Mouse (Mus musculus): ENCODE data around the gene Tbc1d22a.
"Not testable (repeated sequence)": the region's sequence is repeated elsewhere in the genome, so short reads cannot be mapped to it uniquely, and the experiment has no call there.

The Tbc1d22a gene

GRCm38 (mm10) chr15:86181321-86181720, 32.9 kb upstream of the Tbc1d22a start:
- DNase-seq (ENCODE audit: low read depth, low spot score), result not testable (repeated sequence)

DNA sequence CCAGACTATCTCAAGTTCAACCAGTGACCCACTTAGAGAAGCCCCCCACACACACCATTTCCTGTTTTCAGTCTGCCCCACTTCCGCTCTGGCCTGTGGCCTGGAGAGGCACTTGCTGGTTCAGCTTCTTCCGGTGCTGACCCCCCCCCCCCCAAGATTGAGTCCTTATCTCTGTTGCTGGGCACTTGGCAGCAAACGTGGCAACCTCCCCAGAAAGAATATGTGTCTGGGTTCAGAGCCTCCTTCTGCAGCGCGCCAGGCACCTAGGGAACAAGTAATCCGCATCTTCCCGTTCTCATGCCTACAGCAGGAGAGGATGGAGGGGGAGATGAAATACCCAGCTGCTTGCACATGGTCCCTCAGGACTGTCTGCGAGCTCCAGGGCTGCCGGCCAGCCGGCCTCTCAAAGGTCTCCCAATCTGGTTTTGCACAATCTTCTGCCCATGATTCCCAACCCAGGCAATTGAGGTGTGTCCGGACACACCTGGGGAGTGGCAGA, 32.3 kb upstream of the Tbc1d22a start:
- no peak for DNase-seq (ENCODE audit: low read depth, low spot score)

GRCm38 (mm10) chr15:86182646-86183045, 31.6 kb upstream of the Tbc1d22a start:
- no peak for DNase-seq (ENCODE audit: low read depth, low spot score)

DNA sequence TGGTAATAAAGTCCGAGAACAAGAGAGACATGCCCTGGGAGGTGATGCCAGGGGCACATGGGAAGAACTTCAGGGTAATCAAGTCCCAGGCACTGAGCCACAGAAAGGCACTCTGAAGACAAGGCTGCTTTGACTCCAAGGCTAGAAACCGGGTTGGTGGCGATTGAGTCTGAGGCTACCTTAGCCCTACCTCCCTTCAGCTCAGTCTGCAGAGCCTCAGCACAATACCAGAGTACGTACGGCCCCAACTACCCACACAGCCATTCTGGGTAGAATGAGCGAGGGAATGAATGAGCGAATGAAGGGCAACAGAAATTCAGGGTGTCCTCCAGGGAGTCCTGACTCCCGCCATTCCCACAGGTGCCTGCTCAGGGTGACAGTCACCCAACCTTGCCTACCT, 30.8 kb upstream of the Tbc1d22a start:
- no peak for DNase-seq (ENCODE audit: low read depth, low spot score)

GRCm38 (mm10) chr15:86184071-86184470, 30.2 kb upstream of the Tbc1d22a start:
- no peak for DNase-seq (ENCODE audit: low read depth, low spot score)

DNA sequence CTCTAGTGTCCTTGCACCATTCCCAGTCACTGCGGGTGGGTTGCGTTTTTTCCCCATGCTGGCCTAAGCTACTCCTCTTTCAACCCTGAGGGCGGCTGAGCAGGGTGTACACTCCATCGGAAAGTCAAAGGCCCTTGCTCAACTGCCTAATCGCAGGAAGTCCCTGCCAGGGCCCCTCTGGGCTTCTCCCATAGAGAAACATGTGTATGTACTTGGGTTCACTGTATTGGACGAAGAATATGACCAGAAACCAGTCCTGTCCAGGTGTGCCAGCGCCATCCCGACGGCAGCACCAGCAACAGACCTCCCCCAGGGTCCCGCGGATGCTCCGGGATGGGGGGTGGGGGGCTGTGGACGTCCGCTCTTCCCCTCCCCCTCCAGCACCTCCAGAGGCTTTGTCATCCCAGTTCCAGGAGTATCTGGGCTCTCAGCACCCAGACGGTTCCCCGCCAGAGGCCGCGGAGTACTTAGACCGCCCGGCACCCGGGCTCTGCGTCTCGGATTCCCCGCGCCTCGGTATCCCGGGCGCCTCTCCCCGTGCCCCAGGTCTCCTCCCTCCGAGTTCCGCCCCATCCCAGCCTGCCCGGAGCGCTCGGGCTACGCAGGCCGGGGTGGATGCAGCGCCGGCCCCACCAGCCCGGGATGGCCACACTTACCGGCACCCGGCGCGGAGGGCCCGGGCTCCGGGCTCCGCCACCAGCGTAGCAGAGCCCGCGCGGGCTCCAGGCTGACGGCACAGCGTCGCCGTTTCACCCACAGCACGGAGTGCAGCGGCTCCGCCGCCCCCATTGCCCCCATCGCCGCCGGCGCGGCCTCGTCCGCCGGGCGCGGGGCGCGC, 29.2 kb upstream of the Tbc1d22a start:
- peak; percentile 24 for DNase-seq (ENCODE audit: low read depth, low spot score)

GRCm38 (mm10) chr15:86185689-86186569, 28.3 kb upstream of the Tbc1d22a start, which contains the start of gene Cerk:
TSS of gene Cerk (minus strand) at chr15:86186141.
- DNase-seq (ENCODE audit: low read depth, low spot score), result peak; percentile 75

GRCm38 (mm10) chr15:86186686-86187085, 27.6 kb upstream of the Tbc1d22a start:
- no peak for DNase-seq (ENCODE audit: low read depth, low spot score)

DNA sequence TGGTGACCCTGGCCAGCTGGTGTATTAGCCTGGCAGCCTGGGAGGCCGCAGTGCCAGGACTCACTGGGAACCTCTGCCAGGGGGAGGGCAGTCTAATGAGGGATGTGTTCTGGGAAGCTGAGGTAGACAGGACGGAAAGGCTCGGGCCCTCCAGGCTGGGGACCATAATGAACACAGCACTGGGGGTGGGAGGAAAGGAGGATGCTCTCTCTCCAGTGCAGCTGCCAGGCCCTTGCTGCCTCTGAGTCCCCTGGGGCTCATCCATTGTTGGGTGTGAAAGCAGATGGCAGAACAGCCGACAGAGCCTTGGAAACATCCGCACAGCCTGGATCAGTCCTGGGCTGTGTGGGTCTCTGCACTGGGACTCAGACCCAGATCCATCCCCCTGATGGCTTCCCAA, 26.1 kb upstream of the Tbc1d22a start:
- DNase-seq (ENCODE audit: low read depth, low spot score), result no peak

DNA sequence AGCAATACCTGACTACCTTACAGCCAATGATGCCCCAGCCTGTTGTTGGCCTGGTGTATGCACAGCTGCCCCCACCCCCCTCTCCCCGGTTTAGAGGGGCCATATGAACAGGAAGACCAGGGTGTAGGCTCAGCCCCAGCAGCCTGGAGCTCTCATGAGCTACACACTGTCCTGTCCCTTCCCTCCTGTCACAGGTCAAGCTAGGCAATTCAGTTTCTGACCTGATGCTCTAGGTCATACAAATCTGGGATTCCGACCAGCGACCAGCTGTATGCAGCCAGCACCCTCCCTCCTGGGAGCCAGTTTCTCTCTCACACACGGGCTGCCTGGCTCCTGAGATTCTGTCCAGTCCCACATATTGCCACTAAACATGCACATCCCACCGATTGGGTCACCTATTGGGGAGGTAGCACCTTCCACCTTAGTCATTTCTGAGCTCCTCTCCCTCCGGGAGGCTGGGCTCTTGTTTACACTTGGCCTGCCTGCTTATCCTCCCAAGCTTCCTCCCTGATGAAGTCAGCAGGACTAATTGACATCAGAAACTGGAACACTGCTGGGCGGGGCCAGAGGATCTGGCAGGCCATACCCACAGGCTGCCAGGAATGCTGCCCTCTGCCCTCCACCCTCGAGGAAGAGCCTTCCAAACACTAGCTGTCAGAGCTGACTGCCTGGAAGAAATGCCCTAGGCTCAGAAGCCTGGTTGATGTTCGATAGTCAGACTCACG, 25.4 kb upstream of the Tbc1d22a start:
- DNase-seq (ENCODE audit: low read depth, low spot score), result no peak

DNA sequence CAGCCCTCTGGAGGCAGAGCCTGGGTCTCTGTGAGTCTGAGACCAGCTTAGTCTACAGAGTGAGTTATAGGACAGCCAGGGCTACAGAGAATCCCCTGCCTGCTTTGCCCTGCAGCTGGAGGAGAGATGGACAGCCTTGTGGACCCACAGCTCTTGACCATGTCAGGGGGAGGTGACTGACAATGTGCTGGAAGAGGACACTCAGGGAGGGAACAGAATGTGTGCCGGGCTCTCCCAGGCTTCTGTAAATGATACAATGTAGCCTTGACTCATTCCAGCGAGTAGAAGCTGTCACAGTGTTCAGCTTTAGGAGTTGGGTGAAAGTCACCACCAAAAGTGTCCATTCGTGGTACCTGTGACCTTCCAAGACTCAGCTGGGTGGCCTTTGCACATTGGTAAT, 23.9 kb upstream of the Tbc1d22a start:
- DNase-seq (ENCODE audit: low read depth, low spot score), result no peak

DNA sequence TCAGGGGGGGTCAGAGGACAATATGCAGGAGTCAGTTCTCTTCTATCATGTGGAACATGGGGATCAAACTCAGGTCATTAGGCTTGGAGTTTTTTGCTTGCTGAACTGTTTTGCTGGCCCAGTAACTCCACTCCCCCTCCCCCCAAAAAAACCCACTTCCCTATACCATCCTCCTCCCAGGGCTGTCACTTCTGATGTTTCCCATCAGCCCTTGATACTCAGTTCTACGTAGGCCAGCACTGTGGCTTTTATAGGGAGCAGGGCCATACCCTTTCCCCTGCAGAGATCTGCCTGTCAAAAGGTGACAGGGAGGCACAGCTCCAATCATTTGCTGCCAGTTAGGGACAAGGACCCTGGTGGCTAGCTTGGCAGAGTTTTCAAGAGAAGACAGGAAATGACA, 22.8 kb upstream of the Tbc1d22a start:
- DNase-seq (ENCODE audit: low read depth, low spot score), result no peak

- DNase-seq (ENCODE audit: low read depth, low spot score), result no peak
Measured at GRCm38 (mm10) chr15:86191933-86192332, 22.3 kb upstream of the Tbc1d22a start.

DNA sequence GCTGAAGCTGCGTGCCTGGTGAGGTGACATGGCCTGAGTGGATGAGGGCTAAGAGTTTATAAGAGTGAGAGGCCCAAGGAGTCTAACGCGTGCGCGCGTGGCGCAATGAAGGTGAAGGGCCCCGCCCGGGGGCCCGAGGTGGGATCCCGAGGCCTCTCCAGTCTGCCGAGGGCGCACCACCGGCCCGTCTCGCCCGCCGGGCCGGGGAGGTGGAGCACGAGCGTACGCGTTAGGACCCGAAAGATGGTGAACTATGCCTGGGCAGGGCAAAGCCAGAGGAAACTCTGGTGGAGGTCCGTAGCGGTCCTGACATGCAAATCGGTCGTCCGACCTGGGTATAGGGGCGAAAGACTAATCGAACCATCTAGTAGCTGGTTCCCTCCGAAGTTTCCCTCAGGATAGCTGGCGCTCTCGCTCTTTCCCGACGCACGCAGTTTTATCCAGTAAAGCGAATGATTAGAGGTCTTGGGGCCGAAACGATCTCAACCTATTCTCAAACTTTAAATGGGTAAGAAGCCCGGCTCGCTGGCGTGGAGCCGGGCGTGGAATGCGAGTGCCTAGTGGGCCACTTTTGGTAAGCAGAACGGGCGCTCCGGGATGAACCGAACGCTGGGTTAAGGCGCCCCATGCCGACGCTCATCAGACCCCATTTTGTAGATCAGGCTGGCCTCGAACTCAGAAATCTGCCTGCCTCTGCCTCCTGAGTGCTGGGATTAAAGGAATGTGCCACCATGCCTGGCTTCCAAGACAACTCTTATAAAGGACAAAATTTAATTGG, 19.4 kb upstream of the Tbc1d22a start:
- not testable (repeated sequence) for DNase-seq (ENCODE audit: low read depth, low spot score)

DNA sequence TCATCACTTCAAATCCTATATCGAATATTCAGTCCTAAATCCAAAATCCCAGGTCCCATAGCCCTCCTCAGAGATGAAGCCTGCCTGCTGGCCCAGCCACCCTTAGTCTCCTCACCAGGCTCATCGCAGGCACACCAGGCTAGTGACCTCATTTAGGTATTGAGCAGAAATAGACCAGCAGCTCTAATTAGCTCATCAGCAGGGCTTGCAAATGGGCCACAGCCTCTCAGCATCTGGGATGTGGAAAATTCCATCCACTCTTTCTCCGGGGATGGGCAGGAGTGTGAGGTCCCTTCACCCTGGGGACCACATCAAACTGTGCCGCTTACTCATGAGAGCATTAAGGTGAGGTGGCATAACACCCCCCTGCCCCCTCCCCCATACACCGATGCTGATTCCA, 15.2 kb upstream of the Tbc1d22a start:
- no peak for DNase-seq (ENCODE audit: low read depth, low spot score)

DNA sequence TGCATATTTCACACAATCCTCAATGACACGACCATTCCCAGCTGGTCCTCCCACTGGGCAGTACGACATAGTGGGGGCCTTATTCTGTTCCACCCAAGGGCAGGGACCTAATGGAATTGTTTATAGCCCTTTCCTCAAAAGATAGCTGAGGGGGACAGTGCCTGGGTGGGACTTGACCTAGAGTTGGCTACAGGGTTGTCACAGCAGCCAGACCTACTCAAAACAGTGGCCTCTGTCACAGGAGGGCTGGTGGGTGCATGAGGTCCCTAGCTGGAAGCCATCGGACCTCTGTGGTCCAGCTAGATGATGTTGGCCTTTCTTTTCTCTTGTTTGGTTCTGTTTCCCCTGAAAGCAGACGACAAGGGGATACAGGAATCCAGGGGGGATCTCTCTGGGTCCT, 14.8 kb upstream of the Tbc1d22a start:
- DNase-seq (ENCODE audit: low read depth, low spot score), result no peak

DNA sequence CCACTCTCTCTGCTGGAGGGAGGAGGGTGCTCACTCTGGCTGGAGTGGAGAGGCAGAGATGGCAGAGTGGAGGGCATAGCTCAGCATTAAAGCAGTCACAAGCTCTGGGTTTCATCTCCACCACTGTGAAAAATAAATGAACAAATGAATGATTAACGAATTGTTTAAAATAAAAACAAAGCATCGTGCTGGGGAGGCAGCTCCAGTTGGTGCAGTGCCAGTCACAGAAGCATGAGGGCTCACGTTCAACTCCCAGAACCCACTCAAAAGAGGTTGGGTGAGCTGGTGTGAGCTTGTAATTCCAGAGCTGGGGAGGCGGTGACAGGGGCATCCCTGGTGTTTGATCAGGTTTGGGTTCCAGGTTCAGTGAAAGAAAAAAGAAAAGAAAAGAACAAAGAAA, 14.1 kb upstream of the Tbc1d22a start:
- DNase-seq (ENCODE audit: low read depth, low spot score), result no peak

GRCm38 (mm10) chr15:86201095-86201494, 13.2 kb upstream of the Tbc1d22a start:
- no peak for DNase-seq (ENCODE audit: low read depth, low spot score)

DNA sequence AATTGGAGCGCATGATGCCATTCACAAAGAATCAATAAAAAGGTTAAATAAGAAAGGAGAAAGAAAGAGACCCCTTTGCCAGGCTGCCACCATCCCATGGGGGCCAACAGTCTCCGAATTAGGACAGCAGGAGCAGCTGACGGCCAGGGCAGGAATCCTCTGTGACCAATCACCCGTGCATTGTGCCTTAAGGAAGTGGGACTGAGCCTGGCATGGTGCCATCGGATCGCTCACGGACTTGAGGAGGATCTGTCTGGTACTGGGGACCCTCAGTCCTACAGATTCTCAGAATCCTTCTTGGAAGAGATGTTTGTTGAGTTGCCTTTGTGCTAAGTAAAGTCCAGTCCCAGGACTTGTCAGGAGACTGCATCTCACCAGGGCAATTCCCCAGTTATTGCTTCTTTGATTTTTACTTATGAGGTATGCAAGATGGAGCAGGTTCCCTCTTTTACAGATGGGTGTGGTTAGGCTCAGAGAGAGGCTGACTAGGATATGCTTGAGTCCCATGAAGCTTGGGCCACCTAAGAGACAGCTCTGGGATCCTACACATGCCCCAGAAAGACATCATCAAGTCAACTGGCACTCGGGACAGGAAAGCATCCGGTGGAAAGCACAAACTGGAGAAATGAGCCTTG, 12.4 kb upstream of the Tbc1d22a start:
- DNase-seq (ENCODE audit: low read depth, low spot score), result no peak

DNA sequence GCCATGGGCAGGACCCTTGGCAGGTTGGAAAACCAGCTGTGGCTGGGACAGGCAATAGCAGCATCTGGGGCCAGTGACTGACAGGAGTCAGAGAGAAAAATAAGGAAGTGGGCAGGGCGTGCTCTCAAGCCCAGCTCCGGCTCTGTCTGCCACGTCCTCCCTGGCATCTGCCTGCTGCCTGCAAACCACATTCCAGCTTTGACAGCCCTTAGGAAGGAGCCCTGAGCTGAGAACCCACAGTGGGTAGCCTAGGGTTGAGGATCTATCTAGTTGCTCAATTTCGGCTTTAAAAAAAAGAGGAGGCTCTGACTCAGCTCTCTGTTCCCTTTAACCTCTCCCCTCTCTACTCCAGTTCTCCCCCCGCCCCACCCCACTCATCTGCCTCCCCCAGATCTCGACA, 11.6 kb upstream of the Tbc1d22a start:
- no peak for DNase-seq (ENCODE audit: low read depth, low spot score)

Measured in ES-CJ7 (cell line).